Mouse (Mus musculus) heart, adult 2 months (tissue): ENCODE measurements around the gene Hmgn5.
A peak's percentile ranks its signal among the peaks of the same experiment; 100 is the strongest.

ENCODE experiments used
- CTCF ChIP-seq: fragments of 200-600 bp; IDR thresholded peaks from 2 replicates; pipeline ENCODE4 v1.8.1; 2022; ENCODE audit warnings: antibody characterized with exemption, mild to moderate bottlenecking, moderate library complexity
- EP300 ChIP-seq: fragments of 200-500 bp; IDR thresholded peaks from 2 replicates; pipeline ENCODE4 v1.6.1; 2011; ENCODE audit warnings: low read depth, low read length, control low read depth; ENCODE audit not compliant: insufficient read depth
- POLR2A ChIP-seq: fragments of 200-500 bp; IDR thresholded peaks from 2 replicates; pipeline ENCODE4 v1.6.1; 2011; ENCODE audit warnings: mild to moderate bottlenecking, low read depth, low read length, control low read depth; ENCODE audit not compliant: insufficient read depth

DNA sequence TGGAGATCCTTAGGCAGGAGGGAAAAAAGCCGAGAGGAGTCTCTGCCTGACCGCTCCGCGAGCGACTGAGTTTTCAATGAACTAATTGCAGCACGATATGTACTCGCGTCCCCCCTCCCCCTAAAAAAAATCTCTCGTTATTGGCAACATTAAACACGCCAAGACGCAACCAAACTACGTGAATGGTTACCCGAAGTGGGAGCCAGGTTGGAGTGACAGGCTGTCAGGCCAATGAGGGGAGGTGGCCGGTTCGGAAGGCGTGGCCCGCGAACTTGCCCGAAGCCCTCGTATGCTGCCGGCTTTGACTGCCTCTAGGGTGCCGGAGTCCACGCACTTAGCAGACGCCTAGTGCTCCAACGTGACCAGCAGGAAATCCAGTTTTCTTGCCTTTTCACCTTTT lies at the start of gene Hmgn5:
- 0 out of 2 replicates have a peak, but pooled peaks have one; percentile 19 for TF ChIP-seq EP300
- TF ChIP-seq CTCF, result no peak
- peak; percentile 71 for TF ChIP-seq POLR2A
